Mouse (Mus musculus) heart, postnatal 0 days (tissue): ENCODE data around the gene Limch1. TPM values are rescaled to one million over a fixed set of nuclear protein-coding genes. Genes with fewer than 3 reads are reported as not detected.
A peak's percentile ranks its signal among the peaks of the same experiment; 100 is the strongest.

Experiments
- ATAC-seq: fragments of 200-750 bp; cut with Nextera tagmentation; 2 replicates; pipeline ENCODE4 v1.8.0; 2017; ENCODE audit warnings: low read depth, moderate number of reproducible peaks, moderate library complexity; ENCODE audit not compliant: insufficient read depth
- DNase-seq: peaks from one replicate; pipeline ENCODE4 v3.0.0-alpha.2; 2016; ENCODE audit warnings: low spot score
- H3K27ac ChIP-seq: fragments of 300-500 bp; sonication (generic); 2 replicates; pipeline ENCODE4 v1.5.1; 2014; ENCODE audit warnings: low read depth, mild to moderate bottlenecking
- H3K27me3 ChIP-seq: fragments of 300-500 bp; sonication (generic); 2 replicates; pipeline ENCODE4 v1.6.1; 2014; ENCODE audit warnings: low read length, mixed read lengths; ENCODE audit not compliant: control insufficient read depth, insufficient read depth
- H3K36me3 ChIP-seq: fragments of 300-500 bp; sonication (generic); replicated peaks from 2 replicates; pipeline ENCODE4 v1.6.1; 2014; ENCODE audit warnings: low read length, mixed read lengths; ENCODE audit not compliant: control insufficient read depth, insufficient read depth
- H3K4me1 ChIP-seq: fragments of 300-500 bp; sonication (generic); 2 replicates; pipeline ENCODE4 v1.6.1; 2014; ENCODE audit warnings: antibody characterized with exemption; ENCODE audit not compliant: control insufficient read depth, insufficient read depth
- H3K4me2 ChIP-seq: fragments of 300-500 bp; sonication (generic); 2 replicates; pipeline ENCODE4 v1.6.1; 2014; ENCODE audit warnings: low read depth, mild to moderate bottlenecking, low read length, moderate library complexity
- H3K4me3 ChIP-seq: fragments of 300-500 bp; sonication (generic); 2 replicates; pipeline ENCODE4 v1.5.1; 2014; ENCODE audit warnings: low read depth, low read length
- H3K9ac ChIP-seq: fragments of 300-500 bp; sonication (generic); replicated peaks from 2 replicates; pipeline ENCODE4 v1.6.1; 2014; ENCODE audit warnings: low read depth, low read length, mixed read lengths
- H3K9me3 ChIP-seq: fragments of 300-500 bp; sonication (generic); replicated peaks from 2 replicates; pipeline ENCODE4 v1.6.1; 2016; ENCODE audit warnings: low read length; ENCODE audit not compliant: control insufficient read depth
- CTCF ChIP-seq: IDR thresholded peaks from 2 replicates; pipeline ENCODE4 v1.5.1; 2016; ENCODE audit warnings: antibody characterized with exemption, control low read depth, low read depth
- EP300 ChIP-seq: IDR thresholded peaks from 2 replicates; pipeline ENCODE4 v1.6.1; 2016; ENCODE audit warnings: antibody characterized with exemption, low read depth
- WGBS: fragments of 180-500 bp; shearing (Covaris S2); extraction: QIAGEN DNeasy Blood & Tissue Kit; methylation state at CpG from one replicate; pipeline ENCODE4 v1.1.7; 2014; 5-methylcytosine and 5-hydroxymethylcytosine counted together
- polyA plus RNA-seq: library from polyadenylated mRNA; unstranded; fragments of >200 nt; fragmentation: Nextera tagmentation; extraction: Ambion mirVana; gene quantifications from 2 replicates; pipeline ENCODE4 v1.2.1, GENCODE M21; 2015
- total RNA-seq: library from RNA; depleted of rRNA; stranded (reverse); fragments of >200 nt; gene quantifications from 2 replicates; pipeline ENCODE4 v1.2.3, GENCODE M21; 2014; ENCODE audit warnings: low replicate concordance

The Limch1 gene
- total and polyA plus RNA-seq, 2 experiments from 2014 or later: 21.1 to 30.0 TPM

- Histone ChIP-seq H3K4me2 (no peak overlapping the region), H3K9ac (no peak overlapping the region), H3K27ac (no peak overlapping the region), H3K36me3 (no peaks in the 10 kb centered on the region), H3K4me1 (no peaks in the 10 kb centered on the region), H3K27me3 (0 out of 2 replicates have a peak, but pooled peaks cover 2% of the 10 kb centered on the region), H3K4me3 (no peak overlapping the region), H3K9me3 (no peaks in the 10 kb centered on the region)
- TF ChIP-seq EP300 (no peak), CTCF (no peak)
- ATAC-seq (no peak), DNase-seq (no peak)
- WGBS: 89% methylated on average over 10 of the region's 10 CpGs
Measured at GRCm38 (mm10) chr5:66830206-66830605, 84.6 kb downstream of the Limch1 start.

- TF ChIP-seq EP300: no peak
- TF ChIP-seq CTCF: no peak
Measured at GRCm38 (mm10) chr5:66834756-66835155, 89.1 kb downstream of the Limch1 start.

GRCm38 (mm10) chr5:66836892-66837291 is 91.3 kb downstream of the Limch1 start:
- H3K9me3 ChIP-seq: no peaks in the 10 kb centered on the region
- H3K9ac ChIP-seq: no peak overlapping the region
- TF ChIP-seq CTCF: no peak
- TF ChIP-seq EP300: no peak
- no peak overlapping the region for H3K4me3 ChIP-seq
- no peaks in the 10 kb centered on the region for H3K27me3 ChIP-seq
- no peak for ATAC-seq
- H3K4me1 ChIP-seq: no peaks in the 10 kb centered on the region
- no peak overlapping the region for H3K4me2 ChIP-seq
- WGBS: 79% methylated on average over 4 of the region's 4 CpGs
- DNase-seq: no peak
- H3K36me3 ChIP-seq: no peaks in the 10 kb centered on the region
- no peak overlapping the region for H3K27ac ChIP-seq

More at GRCm38 (mm10) chr5:66834756-66835155, 89.1 kb downstream of the Limch1 start:
- no peaks in the 10 kb centered on the region for H3K4me1 ChIP-seq
- no peak overlapping the region for H3K27ac ChIP-seq
- DNase-seq: no peak
- no peaks in the 10 kb centered on the region for H3K36me3 ChIP-seq
- H3K4me3 ChIP-seq: no peak overlapping the region
- 57% methylated on average over 6 of the region's 6 CpGs for WGBS
- H3K9ac ChIP-seq: no peak overlapping the region
- H3K27me3 ChIP-seq: no peaks in the 10 kb centered on the region
- ATAC-seq: no peak
- H3K4me2 ChIP-seq: no peak overlapping the region
- no peaks in the 10 kb centered on the region for H3K9me3 ChIP-seq

GRCm38 (mm10) chr5:66841971-66842370 is 96.3 kb downstream of the Limch1 start:
- Histone ChIP-seq H3K4me1 (peaks cover 12% of the 10 kb centered on the region; the same call in 1 of the 2 replicates), H3K4me3 (no peak overlapping the region), H3K4me2 (no peak overlapping the region), H3K27ac (no peak overlapping the region), H3K9ac (no peak overlapping the region), H3K9me3 (no peaks in the 10 kb centered on the region), H3K27me3 (no peaks in the 10 kb centered on the region), H3K36me3 (no peaks in the 10 kb centered on the region)
- no peak for DNase-seq
- 71% methylated on average over 2 of the region's 2 CpGs for WGBS
- TF ChIP-seq EP300 (no peak), CTCF (no peak)
- no peak for ATAC-seq

GRCm38 (mm10) chr5:66842776-66843175 is 97.1 kb downstream of the Limch1 start:
- no peak for TF ChIP-seq EP300
- TF ChIP-seq CTCF: no peak
- WGBS: 75% methylated on average over 5 of the region's 5 CpGs
- no peak overlapping the region for H3K4me2 ChIP-seq
- H3K4me3 ChIP-seq: no peak overlapping the region
- H3K4me1 ChIP-seq: peaks cover 12% of the 10 kb centered on the region; the same call in 1 of the 2 replicates
- ATAC-seq (0 out of 2 replicates have a peak, but pooled peaks have one; percentile 39), DNase-seq (no peak)
- no peaks in the 10 kb centered on the region for H3K9me3 ChIP-seq
- H3K27ac ChIP-seq: no peak overlapping the region
- no peak overlapping the region for H3K9ac ChIP-seq
- no peaks in the 10 kb centered on the region for H3K27me3 ChIP-seq
- no peaks in the 10 kb centered on the region for H3K36me3 ChIP-seq

GRCm38 (mm10) chr5:66848136-66848535 is 102.5 kb downstream of the Limch1 start:
- no peak for ATAC-seq
- Histone ChIP-seq H3K4me2 (no peak overlapping the region), H3K9ac (no peak overlapping the region), H3K27ac (no peak overlapping the region), H3K4me1 (peaks cover 5% of the 10 kb centered on the region; the same call in 1 of the 2 replicates), H3K36me3 (no peaks in the 10 kb centered on the region), H3K27me3 (no peaks in the 10 kb centered on the region), H3K9me3 (no peaks in the 10 kb centered on the region), H3K4me3 (no peak overlapping the region)
- WGBS: 51% methylated on average over 7 of the region's 7 CpGs
- TF ChIP-seq EP300 (no peak), CTCF (no peak)
- DNase-seq: no peak
